Mouse (Mus musculus) testis, postnatal 14 days (tissue): ENCODE data around the gene Crybg2.

Experiments
- DNase-seq: peaks from one replicate; pipeline ENCODE4 v3.0.0; 2021; ENCODE audit warnings: low spot score

The Crybg2 gene

GRCm38 (mm10) chr4:134094004-134094564 lies 33.5 kb downstream of the Crybg2 start:
- DNase-seq: no peak

GRCm38 (mm10) chr4:134094923-134095547 lies 34.4 kb downstream of the Crybg2 start, which contains the start of gene Cd52:
Cd52 (minus strand) TSS chr4:134095082.
- DNase-seq: no peak

GRCm38 (mm10) chr4:134096120-134096519 lies 35.5 kb downstream of the Crybg2 start:
- DNase-seq: no peak

DNA sequence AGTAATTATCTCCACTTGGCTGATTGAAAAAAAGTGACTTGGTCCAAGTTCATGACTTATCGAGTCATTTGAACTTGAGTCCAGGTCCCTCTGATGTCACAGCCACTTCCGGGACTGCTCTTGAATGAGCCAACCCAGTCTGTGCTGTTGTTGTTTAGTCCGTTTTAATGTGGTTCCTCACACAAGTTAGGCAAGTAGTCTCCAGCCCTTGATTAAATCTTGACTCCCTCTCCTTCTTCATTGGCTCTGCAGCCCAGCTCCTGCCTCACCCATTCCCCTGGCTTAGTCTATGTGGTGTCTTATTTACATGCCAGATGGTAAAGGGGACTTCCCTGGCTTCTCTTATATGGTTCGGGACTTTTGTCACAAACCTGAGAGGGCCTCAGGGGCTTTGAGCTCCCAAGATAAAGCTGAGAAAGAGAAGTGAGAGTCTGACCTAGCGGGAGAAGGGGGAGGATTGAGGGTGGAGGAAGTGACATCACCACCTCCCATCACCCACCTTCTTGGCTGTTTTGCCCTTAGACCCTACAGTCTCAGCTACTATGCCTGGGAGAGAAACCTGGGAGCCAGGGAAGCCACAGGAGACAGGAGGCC lies 36.5 kb downstream of the Crybg2 start:
- no peak for DNase-seq

- DNase-seq: no peak
These were observed 38.0 kb downstream of the Crybg2 start for GRCm38 (mm10) chr4:134098628-134099027.

DNA sequence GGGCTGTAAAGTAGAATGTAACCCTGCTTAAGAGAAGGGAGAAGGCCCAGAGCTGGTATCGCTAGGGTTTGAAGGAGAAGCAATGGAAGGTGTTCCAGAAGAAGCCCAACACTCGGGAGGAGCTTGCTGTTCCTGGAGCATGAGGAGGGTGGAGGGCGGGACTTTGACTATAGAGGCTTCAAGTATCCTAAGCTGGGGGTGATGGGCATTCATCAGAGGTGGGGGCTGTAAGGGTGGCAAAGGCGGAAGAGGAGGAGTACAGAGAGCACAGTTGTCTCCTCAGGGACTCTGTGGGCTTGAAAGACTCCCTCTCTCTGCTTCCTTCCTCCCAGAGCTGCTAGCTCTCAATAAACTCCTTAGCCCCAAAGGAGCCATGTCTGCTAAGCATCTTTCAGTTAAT lies 39.6 kb downstream of the Crybg2 start:
- DNase-seq: no peak

- DNase-seq: peak; percentile 93
These were observed 41.5 kb downstream of the Crybg2 start, which contains the start of gene Ubxn11 for GRCm38 (mm10) chr4:134101979-134102741. Ubxn11 (plus strand) TSS chr4:134102570.

DNA sequence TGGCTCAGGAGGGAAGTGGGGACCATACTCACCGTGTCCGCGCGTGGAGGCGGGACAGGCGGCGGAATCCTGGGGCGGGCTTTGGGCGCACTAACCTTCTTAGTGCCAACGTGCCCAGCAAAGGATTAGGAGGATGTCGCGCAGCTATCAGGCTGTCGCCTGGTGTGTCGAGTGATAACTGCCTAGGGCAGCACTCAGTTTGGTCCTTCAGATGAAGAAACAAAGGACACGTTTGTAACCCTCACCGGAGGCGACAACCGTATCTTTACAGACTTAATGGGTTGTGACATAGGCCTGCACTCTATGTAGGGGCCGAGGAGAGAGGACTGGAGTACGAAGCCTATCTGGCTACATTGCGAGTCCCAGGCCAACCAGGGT lies 42.1 kb downstream of the Crybg2 start:
- DNase-seq: no peak

DNA sequence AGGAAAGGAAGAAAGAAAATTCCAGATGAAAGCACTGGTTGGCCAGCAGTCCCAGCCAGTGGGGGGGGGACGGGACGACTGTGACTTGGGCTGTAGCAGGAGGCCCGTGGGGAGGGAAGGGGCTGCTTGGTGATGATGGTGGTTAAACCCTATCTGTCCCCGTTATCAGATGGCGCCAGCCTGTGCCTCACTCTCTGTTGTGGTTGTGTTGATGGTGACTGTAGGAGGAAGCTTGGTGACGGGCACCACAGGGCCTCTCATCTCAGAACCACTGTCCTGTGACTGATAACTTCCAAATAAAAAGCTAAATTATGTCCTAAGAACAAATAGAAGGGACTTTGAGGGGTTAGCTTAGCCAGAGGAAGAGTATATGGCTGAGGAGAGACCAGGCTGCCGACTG lies 45.5 kb downstream of the Crybg2 start:
- DNase-seq: no peak

- DNase-seq: no peak
These were observed 47.1 kb downstream of the Crybg2 start for GRCm38 (mm10) chr4:134107730-134108129.

DNA sequence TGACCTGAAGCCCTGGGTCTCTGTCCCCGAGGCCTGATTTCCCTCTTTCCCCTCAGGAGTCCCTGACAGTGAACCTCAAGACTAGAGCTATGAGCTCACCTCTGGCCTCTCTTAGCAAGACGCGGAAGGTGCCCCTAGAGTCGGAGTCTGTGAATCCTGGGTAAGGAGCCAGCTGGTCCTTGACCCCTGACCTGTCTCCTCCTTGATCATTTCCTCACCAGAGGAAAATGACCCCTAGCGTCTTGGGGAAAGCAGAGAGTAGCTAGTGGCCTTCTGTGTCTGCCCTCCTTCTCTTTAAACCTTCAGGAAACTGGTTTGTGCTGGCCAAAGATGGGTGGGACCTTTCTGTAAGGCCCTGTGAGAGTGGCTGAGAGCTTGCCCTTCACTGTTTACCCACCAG lies 47.6 kb downstream of the Crybg2 start:
- no peak for DNase-seq

DNA sequence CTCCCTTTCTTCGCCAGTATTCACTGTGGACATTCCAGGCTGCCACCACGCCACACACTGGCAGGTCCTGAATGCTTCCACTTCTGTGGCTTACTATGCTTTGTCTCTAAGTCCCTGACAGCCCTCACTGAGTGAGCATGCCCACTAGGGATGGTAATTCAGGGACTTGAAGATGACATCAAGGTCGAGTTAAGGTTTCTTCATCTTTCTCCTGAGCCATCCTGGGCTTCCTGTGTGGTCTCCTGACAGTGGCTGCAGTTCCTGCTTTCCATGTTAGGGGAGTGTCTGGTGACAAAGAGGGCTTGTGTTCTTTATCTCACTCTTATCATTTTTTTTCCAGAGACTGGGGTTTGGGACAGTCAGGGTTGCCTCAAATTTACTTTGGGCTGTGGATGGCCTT lies 50.0 kb downstream of the Crybg2 start:
- no peak for DNase-seq

DNA sequence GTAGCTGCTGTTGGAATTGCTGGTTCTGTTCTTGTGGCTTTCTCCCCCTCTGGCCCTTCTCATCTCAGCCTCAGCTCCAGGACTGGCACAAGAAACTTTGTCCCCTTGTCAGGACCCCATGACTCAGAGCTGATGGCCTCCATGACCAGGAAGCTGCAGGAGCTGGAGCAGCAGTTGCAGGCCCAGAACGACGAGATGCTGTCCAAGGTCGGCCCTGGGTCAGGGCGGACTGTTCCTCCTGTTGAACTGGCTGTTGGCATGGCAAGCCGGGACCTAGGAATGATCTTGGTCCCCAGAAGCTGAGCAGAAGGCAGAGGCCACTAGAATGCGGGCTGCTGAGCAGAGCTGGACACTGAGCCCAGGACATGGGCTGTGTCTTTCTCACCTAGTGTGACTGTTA lies 51.8 kb downstream of the Crybg2 start:
- DNase-seq: no peak

GRCm38 (mm10) chr4:134113356-134113994 lies 52.9 kb downstream of the Crybg2 start:
- no peak for DNase-seq

GRCm38 (mm10) chr4:134114038-134114437 lies 53.4 kb downstream of the Crybg2 start:
- no peak for DNase-seq

DNA sequence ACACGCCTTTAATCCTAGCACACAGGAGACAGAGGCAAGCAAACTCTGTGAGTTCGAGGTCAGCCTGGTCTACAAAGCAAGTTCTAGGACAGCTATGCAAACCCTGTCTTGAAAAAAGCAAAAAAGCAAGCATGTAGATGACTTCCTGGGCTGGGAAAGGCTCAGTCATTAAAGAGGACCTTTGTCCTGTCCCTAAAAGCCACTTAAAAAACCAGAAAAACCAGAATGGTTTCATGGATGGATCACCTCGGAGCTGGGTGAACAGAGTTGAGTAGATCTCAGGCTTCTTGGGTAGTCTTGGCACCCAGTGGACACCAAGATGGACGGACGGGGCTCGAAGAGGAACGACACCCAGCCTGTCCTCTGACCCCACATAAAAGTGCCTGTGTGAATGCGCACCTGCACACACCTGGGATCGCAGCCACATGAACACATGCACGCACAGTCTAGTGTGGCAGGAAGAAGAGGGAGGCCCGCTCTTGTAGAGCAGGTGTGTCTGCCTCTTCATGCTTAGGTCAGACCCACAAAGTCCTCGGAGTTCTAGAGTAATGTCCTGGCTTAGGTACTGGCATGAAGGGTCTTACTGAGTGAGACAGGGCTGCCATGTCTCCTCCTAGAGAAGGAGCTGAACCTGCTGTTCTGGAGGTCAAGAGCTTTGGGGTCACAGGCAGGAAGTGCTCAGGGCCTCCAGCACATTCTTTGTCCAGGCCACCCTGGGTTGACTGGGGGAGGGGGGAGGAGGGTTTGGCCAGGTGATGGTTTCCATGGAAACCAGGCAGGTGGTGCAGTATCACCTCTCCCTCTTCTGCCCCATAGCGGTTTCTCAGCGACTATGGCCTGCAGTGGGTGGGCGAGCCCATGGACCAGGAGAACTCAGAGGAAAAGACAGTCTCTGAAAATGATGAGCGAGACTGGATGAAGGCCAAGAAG lies 54.9 kb downstream of the Crybg2 start:
- DNase-seq: no peak

DNA sequence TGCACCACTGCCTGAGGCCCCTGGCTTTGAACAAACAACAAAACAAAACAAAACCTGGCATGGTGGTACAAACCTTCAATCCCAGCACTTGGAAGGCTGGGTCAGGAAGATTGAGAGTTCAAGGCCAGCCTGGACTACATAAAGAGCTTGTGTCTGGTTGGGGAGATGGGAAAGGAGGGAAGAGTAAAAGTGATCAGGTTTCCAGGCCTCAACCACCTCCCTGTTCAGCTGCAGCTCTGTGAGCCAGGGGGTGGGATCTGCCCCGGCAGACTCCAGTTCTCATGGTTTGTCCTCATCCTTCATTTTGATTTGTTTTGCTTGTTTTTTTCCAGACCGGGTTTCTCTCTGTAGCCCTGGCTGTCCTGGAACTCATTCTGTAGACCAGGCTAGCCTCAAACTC lies 55.9 kb downstream of the Crybg2 start:
- DNase-seq: no peak

DNA sequence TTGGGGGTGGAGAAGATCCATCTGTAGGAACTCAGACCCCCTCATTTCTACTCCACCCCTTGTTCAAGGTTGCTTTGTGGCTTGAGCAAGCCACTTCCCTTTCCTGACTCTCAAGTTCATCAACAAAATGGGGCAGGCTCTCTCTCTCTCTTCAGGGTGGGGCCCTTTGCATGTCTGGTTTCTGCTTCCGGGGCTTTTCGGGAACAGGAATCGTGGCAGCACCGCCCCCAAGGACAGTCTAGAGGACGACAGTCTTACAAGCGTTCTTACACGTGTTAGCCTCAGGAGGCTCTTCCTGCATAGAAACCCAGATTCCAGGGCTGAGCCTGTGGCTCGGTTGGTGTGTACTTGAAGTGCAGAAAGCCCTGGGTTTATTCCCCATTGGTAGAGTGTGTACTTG lies 56.4 kb downstream of the Crybg2 start:
- no peak for DNase-seq

DNA sequence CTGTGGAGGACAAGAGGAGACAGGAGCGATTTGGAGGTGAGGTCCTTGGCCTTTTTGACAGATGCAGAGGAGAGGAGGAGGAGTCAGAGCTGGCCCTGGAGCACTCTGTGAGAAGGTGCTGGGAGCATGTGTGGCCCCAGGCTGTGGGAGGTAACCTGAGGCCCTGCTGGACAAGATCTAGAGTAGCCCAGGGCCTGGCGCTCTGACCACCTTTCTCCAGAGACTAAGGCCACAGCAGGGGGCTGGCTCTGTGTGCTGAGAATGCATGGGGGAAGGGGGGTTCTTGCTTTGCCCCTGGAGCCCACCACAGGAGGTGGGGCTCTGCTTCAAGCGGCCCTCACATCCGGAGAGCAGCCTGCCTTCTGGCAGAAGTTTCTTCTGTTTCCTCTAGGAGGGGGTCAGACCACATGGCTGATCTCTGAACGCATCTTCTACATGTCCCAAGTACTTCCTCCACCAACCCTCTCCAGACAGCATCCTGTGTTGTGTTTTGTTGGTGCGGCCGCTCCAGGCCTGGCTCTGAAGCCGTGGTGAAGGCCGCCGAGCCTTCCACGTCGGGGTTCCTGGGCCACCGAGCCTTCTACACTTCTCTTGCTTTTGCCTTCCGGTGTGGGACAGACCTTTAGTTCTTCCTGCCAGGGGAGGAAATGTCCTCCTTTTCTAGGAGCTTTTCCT lies 57.6 kb downstream of the Crybg2 start:
- DNase-seq: no peak

DNA sequence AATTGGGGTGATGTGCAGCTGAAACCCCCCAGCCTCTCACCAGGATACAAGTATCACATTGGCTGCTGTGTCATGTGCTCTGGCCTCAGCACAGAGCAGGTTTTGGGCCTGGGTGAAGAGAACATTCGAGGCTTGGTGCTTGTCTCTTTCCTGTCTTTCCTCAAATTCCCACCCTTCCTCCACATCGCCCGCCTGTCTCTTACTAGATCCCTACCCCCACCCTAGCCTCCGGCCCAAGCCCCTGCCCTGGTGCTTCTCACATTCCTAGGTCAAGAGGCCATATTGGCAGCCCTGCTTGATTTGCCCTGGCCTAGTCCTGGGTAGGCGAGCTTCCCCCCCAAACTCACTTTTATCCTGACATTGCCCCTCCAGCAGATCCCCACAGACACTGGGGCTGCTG lies 58.4 kb downstream of the Crybg2 start:
- no peak for DNase-seq

DNA sequence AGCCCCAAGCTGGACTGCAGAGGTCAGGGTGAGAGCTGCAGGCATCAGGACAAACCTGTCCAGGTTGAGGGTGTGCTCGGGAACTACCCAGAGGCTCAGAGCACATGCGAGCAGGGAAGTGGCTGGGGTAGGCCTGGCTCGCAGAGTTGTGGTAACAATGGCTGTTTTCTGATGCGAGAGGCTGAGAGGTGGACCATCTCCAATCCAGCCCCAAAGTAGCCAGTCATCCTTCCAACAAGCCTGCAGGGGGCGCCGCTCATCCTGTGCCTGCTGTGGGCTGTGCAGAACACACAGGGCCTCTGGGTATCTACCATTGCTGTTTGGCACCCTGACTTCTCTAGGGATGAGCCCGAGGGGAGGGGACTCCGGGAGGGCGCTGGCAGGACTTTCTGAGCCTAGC lies 59.0 kb downstream of the Crybg2 start:
- no peak for DNase-seq
